Mouse (Mus musculus): ENCODE measurements around the gene Dek. TPM values are rescaled to one million over a fixed set of nuclear protein-coding genes. Genes with fewer than 3 reads are reported as not detected.

The Dek gene
- polyA plus RNA-seq, 1 experiment from 2014 or later: 187 TPM

GRCm38 (mm10) chr13:47080905-47081505 is 25.0 kb downstream of the Dek start:
- Histone ChIP-seq H3K4me2 (ENCODE audit: low read length) (no peak overlapping the region), H3K27ac (no peak overlapping the region), H3K4me3 (replicated peaks; ENCODE audit: low read depth, low read length) (no peak overlapping the region), H3K4me1 (replicated peaks; ENCODE audit: insufficient read depth, low read length) (no peaks in the 10 kb centered on the region), H3K9ac (ENCODE audit: low read depth, low read length) (no peak overlapping the region), H3K27me3 (ENCODE audit: insufficient read depth, low read length) (no peaks in the 10 kb centered on the region), H3K9me3 (replicated peaks; ENCODE audit: low read length) (no peaks in the 10 kb centered on the region), H3K36me3 (ENCODE audit: insufficient read depth, low read length) (peaks cover 3% of the 10 kb centered on the region; the same call in 1 of the 2 replicates)
- peak; percentile 59 for TF ChIP-seq CTCF (IDR thresholded peaks at IDR 0.05; ENCODE audit: low read depth)
- no peak for ATAC-seq (replicated peaks; ENCODE audit: low FRiP score, low read depth)
- WGBS: 91% methylated on average over 4 of the region's 4 CpGs
- no peak for DNase-seq (ENCODE audit: low spot score)

GRCm38 (mm10) chr13:47078799-47079198 is 27.2 kb downstream of the Dek start:
- Histone ChIP-seq H3K4me1 (replicated peaks; ENCODE audit: insufficient read depth, low read length) (no peaks in the 10 kb centered on the region), H3K9ac (ENCODE audit: low read depth, low read length) (no peak overlapping the region), H3K27me3 (ENCODE audit: insufficient read depth, low read length) (no peaks in the 10 kb centered on the region), H3K4me2 (ENCODE audit: low read length) (no peak overlapping the region), H3K27ac (no peak overlapping the region), H3K9me3 (replicated peaks; ENCODE audit: low read length) (no peaks in the 10 kb centered on the region), H3K36me3 (ENCODE audit: insufficient read depth, low read length) (peaks cover 14% of the 10 kb centered on the region; the same call in 1 of the 2 replicates), H3K4me3 (replicated peaks; ENCODE audit: low read depth, low read length) (no peak overlapping the region)
- no peak for ATAC-seq (replicated peaks; ENCODE audit: low FRiP score, low read depth)
- 73% methylated on average over 5 of the region's 5 CpGs for WGBS
- DNase-seq (ENCODE audit: low spot score): peak; percentile 32
- peak; percentile 57 for TF ChIP-seq CTCF (IDR thresholded peaks at IDR 0.05; ENCODE audit: low read depth)

DNA sequence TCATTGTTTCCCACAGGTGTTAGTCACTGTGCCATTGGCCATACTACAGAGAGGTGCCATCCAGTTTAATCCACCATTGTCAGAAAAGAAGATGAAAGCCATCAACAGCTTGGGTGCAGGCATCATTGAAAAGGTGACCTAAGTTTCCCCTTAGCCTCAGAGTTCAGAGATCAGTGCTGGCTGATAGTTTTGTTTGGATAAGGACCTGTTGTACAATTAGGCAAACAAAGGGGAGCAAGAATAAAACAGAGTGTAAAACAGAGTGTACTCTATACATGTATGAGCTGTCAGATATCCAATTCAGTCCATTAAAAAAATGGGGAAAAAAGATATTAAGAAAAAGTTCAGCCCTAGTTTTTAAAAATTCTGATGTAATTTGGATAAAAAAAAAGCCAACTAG is 28.6 kb downstream of the Dek start:
- Histone ChIP-seq H3K9me3 (replicated peaks; ENCODE audit: low read length) (no peaks in the 10 kb centered on the region), H3K4me3 (replicated peaks; ENCODE audit: low read depth, low read length) (no peak overlapping the region), H3K36me3 (ENCODE audit: insufficient read depth, low read length) (peaks cover 18% of the 10 kb centered on the region; the same call in 1 of the 2 replicates), H3K4me1 (replicated peaks; ENCODE audit: insufficient read depth, low read length) (no peaks in the 10 kb centered on the region), H3K9ac (ENCODE audit: low read depth, low read length) (no peak overlapping the region), H3K27me3 (ENCODE audit: insufficient read depth, low read length) (no peaks in the 10 kb centered on the region), H3K27ac (no peak overlapping the region), H3K4me2 (ENCODE audit: low read length) (no peak overlapping the region)
- TF ChIP-seq CTCF (IDR thresholded peaks at IDR 0.05; ENCODE audit: low read depth): no peak
- ATAC-seq (replicated peaks; ENCODE audit: low FRiP score, low read depth) (no peak), DNase-seq (ENCODE audit: low spot score) (no peak)

DNA sequence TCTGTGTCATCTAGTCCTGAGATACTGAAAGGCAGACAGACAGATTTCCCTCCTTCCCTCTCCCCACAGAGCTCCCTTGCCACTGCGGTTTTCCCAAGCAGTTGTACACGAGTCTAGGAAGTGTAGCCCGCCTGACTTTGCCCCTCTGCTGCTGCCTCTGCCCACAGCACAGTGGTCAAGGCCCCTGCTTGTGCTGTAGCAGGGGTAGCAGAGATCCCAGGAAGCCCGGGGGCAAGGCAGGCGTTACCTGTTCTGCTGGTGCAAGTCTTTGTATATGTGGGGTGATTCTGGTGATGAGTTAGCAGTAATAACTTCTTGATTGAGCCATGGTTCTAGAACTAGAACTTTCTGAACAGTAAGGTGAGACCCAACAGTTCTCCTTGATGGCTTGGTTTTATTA is 29.8 kb downstream of the Dek start:
- H3K4me3 ChIP-seq (replicated peaks; ENCODE audit: low read depth, low read length): no peak overlapping the region
- 84% methylated on average over 5 of the region's 5 CpGs for WGBS
- DNase-seq (ENCODE audit: low spot score): no peak
- H3K9me3 ChIP-seq (replicated peaks; ENCODE audit: low read length): no peaks in the 10 kb centered on the region
- peaks cover 18% of the 10 kb centered on the region; the same call in 1 of the 2 replicates for H3K36me3 ChIP-seq (ENCODE audit: insufficient read depth, low read length)
- no peaks in the 10 kb centered on the region for H3K27me3 ChIP-seq (ENCODE audit: insufficient read depth, low read length)
- no peak overlapping the region for H3K27ac ChIP-seq
- ATAC-seq (replicated peaks; ENCODE audit: low FRiP score, low read depth): no peak
- H3K4me2 ChIP-seq (ENCODE audit: low read length): no peak overlapping the region
- no peaks in the 10 kb centered on the region for H3K4me1 ChIP-seq (replicated peaks; ENCODE audit: insufficient read depth, low read length)
- no peak overlapping the region for H3K9ac ChIP-seq (ENCODE audit: low read depth, low read length)
- TF ChIP-seq CTCF (IDR thresholded peaks at IDR 0.05; ENCODE audit: low read depth): no peak

DNA sequence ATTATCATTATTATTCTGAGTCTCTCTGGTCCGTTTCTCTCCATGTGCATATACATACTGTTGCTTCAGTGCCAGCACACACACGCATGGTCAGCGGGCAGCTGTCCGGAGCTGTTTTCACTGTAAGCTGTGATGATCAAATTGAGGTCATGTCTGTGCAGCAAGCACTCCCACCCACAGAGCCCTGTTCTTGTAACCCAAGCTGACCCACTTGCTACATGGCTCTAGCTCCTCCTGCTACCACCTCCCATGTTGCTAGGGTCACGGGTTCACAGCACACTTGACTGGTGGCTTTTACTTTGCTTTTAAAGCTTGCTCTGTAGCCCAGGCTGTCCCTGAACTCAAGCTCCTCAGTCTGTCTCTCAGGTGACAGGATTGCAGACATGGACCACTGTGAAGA is 33.5 kb downstream of the Dek start:
- Histone ChIP-seq H3K27ac (no peak overlapping the region), H3K4me3 (replicated peaks; ENCODE audit: low read depth, low read length) (no peak overlapping the region), H3K9me3 (replicated peaks; ENCODE audit: low read length) (no peaks in the 10 kb centered on the region), H3K9ac (ENCODE audit: low read depth, low read length) (no peak overlapping the region), H3K36me3 (ENCODE audit: insufficient read depth, low read length) (0 out of 2 replicates have a peak, but pooled peaks cover 15% of the 10 kb centered on the region), H3K4me2 (ENCODE audit: low read length) (no peak overlapping the region), H3K27me3 (ENCODE audit: insufficient read depth, low read length) (no peaks in the 10 kb centered on the region), H3K4me1 (replicated peaks; ENCODE audit: insufficient read depth, low read length) (no peaks in the 10 kb centered on the region)
- 65% methylated on average over 5 of the region's 5 CpGs for WGBS
- TF ChIP-seq CTCF (IDR thresholded peaks at IDR 0.05; ENCODE audit: low read depth): no peak
- peak; percentile 32 for DNase-seq (ENCODE audit: low spot score)
- no peak for ATAC-seq (replicated peaks; ENCODE audit: low FRiP score, low read depth)

DNA sequence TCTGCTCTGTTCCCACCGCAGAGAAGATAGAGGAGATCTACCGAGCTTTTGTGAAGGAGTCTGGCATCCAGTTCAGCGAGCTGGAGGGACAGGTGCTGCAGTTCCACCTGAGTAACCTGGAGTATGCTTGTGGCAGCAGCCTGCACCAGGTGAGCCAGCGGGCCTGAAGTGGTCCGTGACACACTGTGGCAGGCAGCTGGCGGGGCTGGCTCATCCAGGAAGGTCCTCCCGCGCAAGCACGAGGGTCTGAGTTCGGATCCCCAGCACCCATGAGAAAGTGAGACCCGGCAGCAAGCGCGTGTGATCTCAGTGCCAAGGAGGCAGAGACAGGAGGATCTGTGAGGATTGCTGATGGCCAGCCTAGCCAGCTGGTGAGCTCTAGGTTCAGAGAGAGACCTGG is 34.1 kb downstream of the Dek start:
- 86% methylated on average over 13 of the region's 13 CpGs for WGBS
- DNase-seq (ENCODE audit: low spot score): no peak
- no peaks in the 10 kb centered on the region for H3K4me1 ChIP-seq (replicated peaks; ENCODE audit: insufficient read depth, low read length)
- H3K4me2 ChIP-seq (ENCODE audit: low read length): no peak overlapping the region
- H3K9ac ChIP-seq (ENCODE audit: low read depth, low read length): no peak overlapping the region
- TF ChIP-seq CTCF (IDR thresholded peaks at IDR 0.05; ENCODE audit: low read depth): no peak
- 0 out of 2 replicates have a peak, but pooled peaks cover 15% of the 10 kb centered on the region for H3K36me3 ChIP-seq (ENCODE audit: insufficient read depth, low read length)
- ATAC-seq (replicated peaks; ENCODE audit: low FRiP score, low read depth): no peak
- H3K4me3 ChIP-seq (replicated peaks; ENCODE audit: low read depth, low read length): no peak overlapping the region
- no peaks in the 10 kb centered on the region for H3K27me3 ChIP-seq (ENCODE audit: insufficient read depth, low read length)
- no peaks in the 10 kb centered on the region for H3K9me3 ChIP-seq (replicated peaks; ENCODE audit: low read length)
- no peak overlapping the region for H3K27ac ChIP-seq

Measured in kidney, postnatal 0 days (tissue).